Mouse (Mus musculus): ENCODE results near the gene Apol9a. TPM values are rescaled to one million over a fixed set of nuclear protein-coding genes. Genes with fewer than 3 reads are reported as not detected.

Gene Apol9a
- polyA plus RNA-seq, 1 experiment from 2014 or later = 0.44 TPM

- Histone ChIP-seq H3K4me1 (ENCODE audit: control insufficient read depth, insufficient read depth, low read length) (peaks cover 22% of the 10 kb centered on the region), H3K27ac (ENCODE audit: low read length) (peak overlapping the region; percentile 62), H3K27me3 (replicated peaks; ENCODE audit: control insufficient read depth, insufficient read depth, low read length) (no peaks in the 10 kb centered on the region), H3K9me3 (ENCODE audit: control insufficient read depth, low read length) (no peaks in the 10 kb centered on the region), H3K36me3 (ENCODE audit: control insufficient read depth, insufficient read depth, low read length) (no peaks in the 10 kb centered on the region), H3K4me2 (ENCODE audit: low read depth, low read length) (no peak overlapping the region), H3K4me3 (ENCODE audit: low read length) (no peak overlapping the region), H3K9ac (ENCODE audit: low read depth, low read length) (peak overlapping the region; percentile 42; the same call in 1 of the 2 replicates)
- ATAC-seq = no peak
- WGBS = 41% methylated on average over 8 of the region's 8 CpGs
These were observed 43.4 kb downstream of the Apol9a start for GRCm38 (mm10) chr15:77367504-77367903.

GRCm38 (mm10) chr15:77366706-77367484, 44.0 kb downstream of the Apol9a start:
- peak; percentile 71 for ATAC-seq
- peak overlapping the region; percentile 38 for H3K4me3 ChIP-seq (ENCODE audit: low read length)
- 4% methylated on average over 26 of the region's 26 CpGs for WGBS
- H3K4me1 ChIP-seq (ENCODE audit: control insufficient read depth, insufficient read depth, low read length) = peaks cover 22% of the 10 kb centered on the region
- no peaks in the 10 kb centered on the region for H3K9me3 ChIP-seq (ENCODE audit: control insufficient read depth, low read length)
- peak overlapping the region; percentile 50 for H3K4me2 ChIP-seq (ENCODE audit: low read depth, low read length)
- peak overlapping the region; percentile 97 for H3K27ac ChIP-seq (ENCODE audit: low read length)
- no peaks in the 10 kb centered on the region for H3K36me3 ChIP-seq (ENCODE audit: control insufficient read depth, insufficient read depth, low read length)
- no peaks in the 10 kb centered on the region for H3K27me3 ChIP-seq (replicated peaks; ENCODE audit: control insufficient read depth, insufficient read depth, low read length)
- peak overlapping the region; percentile 58 for H3K9ac ChIP-seq (ENCODE audit: low read depth, low read length)

- no peak overlapping the region for H3K4me2 ChIP-seq (ENCODE audit: low read depth, low read length)
- no peaks in the 10 kb centered on the region for H3K9me3 ChIP-seq (ENCODE audit: control insufficient read depth, low read length)
- H3K4me3 ChIP-seq (ENCODE audit: low read length) = no peak overlapping the region
- no peak overlapping the region; the same call in 1 of the 2 replicates for H3K9ac ChIP-seq (ENCODE audit: low read depth, low read length)
- ATAC-seq = no peak
- 60% methylated on average over 9 of the region's 9 CpGs for WGBS
- peak overlapping the region; percentile 97 for H3K27ac ChIP-seq (ENCODE audit: low read length)
- peaks cover 22% of the 10 kb centered on the region for H3K4me1 ChIP-seq (ENCODE audit: control insufficient read depth, insufficient read depth, low read length)
- no peaks in the 10 kb centered on the region for H3K27me3 ChIP-seq (replicated peaks; ENCODE audit: control insufficient read depth, insufficient read depth, low read length)
- no peaks in the 10 kb centered on the region for H3K36me3 ChIP-seq (ENCODE audit: control insufficient read depth, insufficient read depth, low read length)
These were observed 45.0 kb downstream of the Apol9a start for GRCm38 (mm10) chr15:77365700-77366570.

DNA sequence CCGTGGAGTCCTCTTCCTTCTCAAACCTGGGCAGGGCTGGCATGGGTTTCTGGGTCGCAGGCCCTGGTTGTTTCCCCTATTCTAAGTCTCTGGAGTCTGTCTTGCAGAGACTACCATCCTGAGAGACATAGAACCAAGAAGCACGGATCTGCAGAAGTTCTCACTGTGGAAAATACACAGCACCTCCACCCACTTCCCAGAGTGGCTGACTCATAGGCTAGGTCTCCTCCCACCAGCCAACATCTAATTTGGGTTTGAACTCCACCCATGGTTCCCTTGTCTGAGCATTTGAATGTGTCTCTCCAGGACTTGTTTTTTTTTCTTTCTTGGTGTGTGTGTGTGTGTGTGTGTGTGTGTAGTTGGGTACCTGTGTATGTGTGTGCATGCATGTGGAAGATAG, 46.9 kb downstream of the Apol9a start:
- Histone ChIP-seq H3K4me2 (ENCODE audit: low read depth, low read length) (no peak overlapping the region), H3K9me3 (ENCODE audit: control insufficient read depth, low read length) (no peaks in the 10 kb centered on the region), H3K36me3 (ENCODE audit: control insufficient read depth, insufficient read depth, low read length) (no peaks in the 10 kb centered on the region), H3K27me3 (replicated peaks; ENCODE audit: control insufficient read depth, insufficient read depth, low read length) (no peaks in the 10 kb centered on the region), H3K9ac (ENCODE audit: low read depth, low read length) (no peak overlapping the region), H3K27ac (ENCODE audit: low read length) (no peak overlapping the region), H3K4me3 (ENCODE audit: low read length) (no peak overlapping the region), H3K4me1 (ENCODE audit: control insufficient read depth, insufficient read depth, low read length) (peaks cover 32% of the 10 kb centered on the region)
- no peak for ATAC-seq
- WGBS = 74% methylated on average over 3 of the region's 3 CpGs

DNA sequence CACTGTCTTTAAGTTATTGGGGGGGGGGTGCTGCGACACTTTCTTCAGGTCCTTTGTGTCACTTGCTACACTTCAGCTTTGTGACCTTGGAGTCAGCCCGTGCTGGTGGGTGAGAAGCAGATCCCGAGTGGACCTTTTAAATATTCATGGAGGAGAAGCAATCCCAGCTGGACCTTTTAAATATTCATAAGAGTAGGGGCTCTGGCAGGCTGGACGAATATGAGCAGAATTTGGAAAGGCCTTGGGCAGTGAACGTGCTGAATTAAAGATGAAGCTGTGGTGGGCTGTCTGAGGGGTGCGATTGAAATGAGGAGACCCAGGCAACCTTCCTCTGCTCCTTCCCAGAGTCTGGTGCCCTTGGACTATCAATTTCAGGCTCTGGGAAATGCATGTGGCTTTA, 47.4 kb downstream of the Apol9a start:
- H3K27ac ChIP-seq (ENCODE audit: low read length) = no peak overlapping the region
- ATAC-seq = no peak
- no peak overlapping the region for H3K4me2 ChIP-seq (ENCODE audit: low read depth, low read length)
- 46% methylated on average over 6 of the region's 6 CpGs for WGBS
- H3K9me3 ChIP-seq (ENCODE audit: control insufficient read depth, low read length) = no peaks in the 10 kb centered on the region
- no peaks in the 10 kb centered on the region for H3K36me3 ChIP-seq (ENCODE audit: control insufficient read depth, insufficient read depth, low read length)
- H3K9ac ChIP-seq (ENCODE audit: low read depth, low read length) = no peak overlapping the region
- H3K27me3 ChIP-seq (replicated peaks; ENCODE audit: control insufficient read depth, insufficient read depth, low read length) = no peaks in the 10 kb centered on the region
- no peak overlapping the region for H3K4me3 ChIP-seq (ENCODE audit: low read length)
- peaks cover 34% of the 10 kb centered on the region for H3K4me1 ChIP-seq (ENCODE audit: control insufficient read depth, insufficient read depth, low read length)

DNA sequence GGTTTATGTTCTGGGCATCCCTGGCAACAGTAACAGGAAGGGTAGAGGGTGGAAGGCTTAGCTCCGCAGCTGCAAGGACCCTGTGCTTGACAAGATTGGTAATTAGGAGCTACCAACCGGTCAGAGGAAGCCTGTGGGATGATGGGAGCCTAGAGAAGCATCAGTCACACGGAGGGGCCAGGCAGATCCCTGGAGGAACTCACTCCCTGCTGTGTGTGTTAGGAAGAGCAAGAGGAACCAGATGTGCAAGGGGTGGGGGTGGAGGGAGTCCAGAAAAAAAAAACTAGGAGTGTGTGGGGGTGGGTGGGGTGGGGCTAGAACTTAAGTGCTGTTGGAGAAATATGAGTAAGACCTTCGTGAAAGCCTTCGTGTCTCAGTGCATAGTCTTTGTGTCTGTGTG, 48.0 kb downstream of the Apol9a start:
- ATAC-seq = no peak
- 22% methylated on average over 5 of the region's 5 CpGs for WGBS
- no peak overlapping the region for H3K4me3 ChIP-seq (ENCODE audit: low read length)
- no peaks in the 10 kb centered on the region for H3K9me3 ChIP-seq (ENCODE audit: control insufficient read depth, low read length)
- H3K27me3 ChIP-seq (replicated peaks; ENCODE audit: control insufficient read depth, insufficient read depth, low read length) = no peaks in the 10 kb centered on the region
- H3K4me2 ChIP-seq (ENCODE audit: low read depth, low read length) = no peak overlapping the region
- H3K27ac ChIP-seq (ENCODE audit: low read length) = no peak overlapping the region
- H3K36me3 ChIP-seq (ENCODE audit: control insufficient read depth, insufficient read depth, low read length) = no peaks in the 10 kb centered on the region
- peaks cover 31% of the 10 kb centered on the region for H3K4me1 ChIP-seq (ENCODE audit: control insufficient read depth, insufficient read depth, low read length)
- H3K9ac ChIP-seq (ENCODE audit: low read depth, low read length) = no peak overlapping the region

GRCm38 (mm10) chr15:77359905-77360304, 51.0 kb downstream of the Apol9a start:
- Histone ChIP-seq H3K4me1 (ENCODE audit: control insufficient read depth, insufficient read depth, low read length) (peaks cover 21% of the 10 kb centered on the region), H3K4me3 (ENCODE audit: low read length) (no peak overlapping the region), H3K36me3 (ENCODE audit: control insufficient read depth, insufficient read depth, low read length) (no peaks in the 10 kb centered on the region), H3K27me3 (replicated peaks; ENCODE audit: control insufficient read depth, insufficient read depth, low read length) (no peaks in the 10 kb centered on the region), H3K9me3 (ENCODE audit: control insufficient read depth, low read length) (no peaks in the 10 kb centered on the region), H3K4me2 (ENCODE audit: low read depth, low read length) (no peak overlapping the region), H3K9ac (ENCODE audit: low read depth, low read length) (peak overlapping the region; percentile 33; the same call in 1 of the 2 replicates), H3K27ac (ENCODE audit: low read length) (no peak overlapping the region; the same call in 1 of the 2 replicates)
- no peak for ATAC-seq
- WGBS = 90% methylated on average over 8 of the region's 8 CpGs

- Histone ChIP-seq H3K4me1 (ENCODE audit: control insufficient read depth, insufficient read depth, low read length) (peaks cover 24% of the 10 kb centered on the region), H3K27ac (ENCODE audit: low read length) (peak overlapping the region; percentile 6; the same call in 1 of the 2 replicates), H3K27me3 (replicated peaks; ENCODE audit: control insufficient read depth, insufficient read depth, low read length) (no peaks in the 10 kb centered on the region), H3K4me2 (ENCODE audit: low read depth, low read length) (no peak overlapping the region), H3K4me3 (ENCODE audit: low read length) (no peak overlapping the region), H3K36me3 (ENCODE audit: control insufficient read depth, insufficient read depth, low read length) (no peaks in the 10 kb centered on the region), H3K9me3 (ENCODE audit: control insufficient read depth, low read length) (no peaks in the 10 kb centered on the region), H3K9ac (ENCODE audit: low read depth, low read length) (peak overlapping the region; percentile 33; the same call in 1 of the 2 replicates)
- 54% methylated on average over 9 of the region's 9 CpGs for WGBS
- no peak for ATAC-seq
These were observed 51.4 kb downstream of the Apol9a start for GRCm38 (mm10) chr15:77359486-77359885.

DNA sequence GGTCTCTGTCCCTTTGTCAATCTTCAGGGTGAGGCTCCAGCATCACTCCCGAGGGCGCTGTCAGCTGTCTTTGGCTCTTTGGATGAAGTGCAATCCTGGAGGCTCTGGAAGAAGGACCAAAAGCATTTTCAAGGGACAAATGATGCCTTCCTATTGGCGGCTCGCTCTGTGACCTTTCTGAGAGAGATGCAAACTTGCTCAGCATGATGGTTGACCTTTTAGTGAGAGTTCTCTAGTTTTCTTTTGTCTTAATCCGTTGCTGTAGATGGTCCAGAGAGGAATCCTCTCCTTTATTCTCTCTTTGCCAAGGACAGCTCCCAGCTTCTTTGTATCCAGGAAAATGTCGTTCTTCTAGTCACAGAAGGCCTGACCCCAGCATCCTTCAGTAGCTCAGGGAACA, 51.9 kb downstream of the Apol9a start:
- WGBS = 37% methylated on average over 6 of the region's 6 CpGs
- no peak; the same call in 1 of the 2 replicates for ATAC-seq

More for the DNA sequence above, 51.9 kb downstream of the Apol9a start:
- peak overlapping the region; percentile 61 for H3K9ac ChIP-seq (ENCODE audit: low read depth, low read length)
- peak overlapping the region; percentile 53 for H3K4me2 ChIP-seq (ENCODE audit: low read depth, low read length)
- H3K27me3 ChIP-seq (replicated peaks; ENCODE audit: control insufficient read depth, insufficient read depth, low read length) = no peaks in the 10 kb centered on the region
- H3K36me3 ChIP-seq (ENCODE audit: control insufficient read depth, insufficient read depth, low read length) = no peaks in the 10 kb centered on the region
- H3K4me1 ChIP-seq (ENCODE audit: control insufficient read depth, insufficient read depth, low read length) = peaks cover 24% of the 10 kb centered on the region
- 0 out of 2 replicates have a peak overlapping the region, but pooled peaks have one; percentile 34 for H3K27ac ChIP-seq (ENCODE audit: low read length)
- peak overlapping the region; percentile 32 for H3K4me3 ChIP-seq (ENCODE audit: low read length)
- H3K9me3 ChIP-seq (ENCODE audit: control insufficient read depth, low read length) = no peaks in the 10 kb centered on the region

All from intestine, embryonic 16.5 days (tissue).